In genomic region chr7:64081618-64082017, GRCm38 (mm10) we compare ENCODE assay signal across 17 mouse cellular contexts.
A peak's percentile ranks its signal among the peaks of the same experiment; 100 is the strongest.
DNase-seq lines count a peak whose midpoint lies in the region; ATAC-seq and TF ChIP-seq lines count a peak whose summit lies in the region.
"Had no signal": no experiment of that assay in that cellular context is flagged by ENCODE, and none has a peak within 500 bp of the region (broad histone marks: within the 10 kb centered on the region; RNA-seq: fewer than 3 reads in every experiment).

No protein-coding gene starts in this region.

- 68% methylated on average over 2 of the region's 2 CpGs for WGBS in heart, adult 2 months
- 68% methylated on average over 2 of the region's 2 CpGs for WGBS in midbrain, embryonic 11.5 days
- WGBS in midbrain, embryonic 14.5 days = 79% methylated on average over 2 of the region's 2 CpGs

- intact Hi-C loops in heart, adult 2 months (cut with DNase I) = no loop called here

- no peaks in the 10 kb centered on the region for H3K9me3 ChIP-seq in midbrain, embryonic 11.5 days (ENCODE audit: control insufficient read depth, low read length)
- no peaks in the 10 kb centered on the region for H3K9me3 ChIP-seq in midbrain, embryonic 14.5 days (ENCODE audit: control insufficient read depth, low read length)
- H3K9me3 ChIP-seq: embryonic facial prominence, embryonic 13.5 days; forebrain, embryonic 13.5 days; heart, embryonic 13.5 days; hindbrain, embryonic 13.5 days had no signal

- H3K4me3 ChIP-seq in heart, adult 2 months = no peak overlapping the region
- no peak overlapping the region for H3K4me3 ChIP-seq in midbrain, embryonic 11.5 days (ENCODE audit: low read depth, low read length)
- no peak overlapping the region for H3K4me3 ChIP-seq in midbrain, embryonic 14.5 days (replicated peaks; ENCODE audit: low read depth, low read length)
- H3K4me3 ChIP-seq: embryonic facial prominence, embryonic 13.5 days; forebrain, embryonic 13.5 days; heart, embryonic 13.5 days; hindbrain, embryonic 13.5 days had no signal

- TF ChIP-seq CTCF in heart, adult 2 months (IDR thresholded peaks at IDR 0.05) = no peak

- no peak for ATAC-seq in midbrain, embryonic 11.5 days (ENCODE audit: low FRiP score)
- no peak for ATAC-seq in midbrain, embryonic 14.5 days (ENCODE audit: low FRiP score, low TSS enrichment)
- ATAC-seq: forebrain, embryonic 13.5 days; hindbrain, postnatal 0 days had no signal

- H3K79me2 ChIP-seq in heart, adult 2 months (replicated peaks; ENCODE audit: control insufficient read depth, insufficient read depth, low read length) = no peaks in the 10 kb centered on the region

- no peak for TF ChIP-seq EP300 in heart, adult 2 months (IDR thresholded peaks at IDR 0.05; ENCODE audit: insufficient read depth, low read depth, low read length)

- no peak overlapping the region for H3K4me2 ChIP-seq in midbrain, embryonic 11.5 days
- H3K4me2 ChIP-seq in midbrain, embryonic 14.5 days (ENCODE audit: low read length) = no peak overlapping the region
- H3K4me2 ChIP-seq: embryonic facial prominence, embryonic 13.5 days; forebrain, embryonic 13.5 days; heart, embryonic 13.5 days; hindbrain, embryonic 13.5 days had no signal

- no peak for TF ChIP-seq POLR2A in heart, adult 2 months (IDR thresholded peaks at IDR 0.05; ENCODE audit: insufficient read depth, low read depth, low read length)

- H3K4me1 ChIP-seq in heart, adult 2 months (ENCODE audit: control insufficient read depth, insufficient read depth, low read length) = no peaks in the 10 kb centered on the region
- H3K4me1 ChIP-seq in midbrain, embryonic 11.5 days (ENCODE audit: control insufficient read depth, insufficient read depth, low read length) = no peaks in the 10 kb centered on the region
- H3K4me1 ChIP-seq in midbrain, embryonic 14.5 days (ENCODE audit: control insufficient read depth, insufficient read depth, low read length) = no peaks in the 10 kb centered on the region
- H3K4me1 ChIP-seq: embryonic facial prominence, embryonic 13.5 days; forebrain, embryonic 13.5 days; heart, embryonic 13.5 days; hindbrain, embryonic 13.5 days had no signal

- H3K36me3 ChIP-seq in heart, adult 2 months (ENCODE audit: control insufficient read depth, insufficient read depth, low read length) = no peaks in the 10 kb centered on the region
- no peaks in the 10 kb centered on the region for H3K36me3 ChIP-seq in midbrain, embryonic 11.5 days (ENCODE audit: control insufficient read depth, insufficient read depth, low read length)
- H3K36me3 ChIP-seq in midbrain, embryonic 14.5 days (ENCODE audit: control insufficient read depth, insufficient read depth, low read length) = no peaks in the 10 kb centered on the region
- H3K36me3 ChIP-seq: embryonic facial prominence, embryonic 13.5 days; heart, embryonic 13.5 days; hindbrain, embryonic 13.5 days had no signal

- no peak overlapping the region for H3K27ac ChIP-seq in heart, adult 2 months
- H3K27ac ChIP-seq in midbrain, embryonic 11.5 days (ENCODE audit: low read depth, low read length) = no peak overlapping the region
- no peak overlapping the region for H3K27ac ChIP-seq in midbrain, embryonic 14.5 days (replicated peaks; ENCODE audit: low read depth, low read length)
- H3K27ac ChIP-seq: embryonic facial prominence, embryonic 13.5 days; forebrain, embryonic 13.5 days; heart, embryonic 13.5 days; hindbrain, embryonic 13.5 days; hindbrain, postnatal 0 days had no signal

- no peaks in the 10 kb centered on the region for H3K27me3 ChIP-seq in heart, adult 2 months (ENCODE audit: control insufficient read depth, insufficient read depth, low read length)
- no peaks in the 10 kb centered on the region for H3K27me3 ChIP-seq in midbrain, embryonic 11.5 days (ENCODE audit: control insufficient read depth, insufficient read depth, low read length)
- H3K27me3 ChIP-seq in midbrain, embryonic 14.5 days (ENCODE audit: control insufficient read depth, insufficient read depth, low read length) = no peaks in the 10 kb centered on the region
- H3K27me3 ChIP-seq: embryonic facial prominence, embryonic 13.5 days; forebrain, embryonic 13.5 days; heart, embryonic 13.5 days; hindbrain, embryonic 13.5 days had no signal

- peak; percentile 2 for DNase-seq in heart, postnatal 4 days
- DNase-seq in heart, adult 2 months = no peak
- peak; percentile 62 for DNase-seq in midbrain, embryonic 11.5 days (ENCODE audit: low spot score, missing footprints)
- no peak for DNase-seq in midbrain, embryonic 14.5 days
- DNase-seq in thymus, postnatal 14 days = peak; percentile 3
- no peak for DNase-seq in thymus, postnatal 10 days (ENCODE audit: low spot score in 2 of 2)
- DNase-seq: adrenal gland, adult 2 months; adrenal gland, postnatal 25 days; cerebellum, adult 18-20 months; cerebellum, adult 9-11 months; cerebellum, postnatal 36 days; gastrocnemius, postnatal 36 days had no signal

- no peak overlapping the region for H3K9ac ChIP-seq in heart, adult 2 months (ENCODE audit: low read depth, low read length)
- H3K9ac ChIP-seq in midbrain, embryonic 11.5 days (ENCODE audit: low read length) = no peak overlapping the region
- H3K9ac ChIP-seq in midbrain, embryonic 14.5 days (replicated peaks; ENCODE audit: low read length) = no peak overlapping the region
- H3K9ac ChIP-seq: embryonic facial prominence, embryonic 13.5 days; forebrain, embryonic 13.5 days; heart, embryonic 13.5 days; hindbrain, embryonic 13.5 days had no signal

Comparison
In these comparisons a context has a peak if more than half of its experiments do, and no peak if none do; other contexts are left out.
1. DNase-seq: peak in heart, postnatal 4 days (single experiment), midbrain, embryonic 11.5 days (single experiment) and thymus, postnatal 14 days (single experiment); none in heart, adult 2 months (0 of 2), midbrain, embryonic 14.5 days (single experiment) and thymus, postnatal 10 days (0 of 2).